Mouse (Mus musculus): ENCODE data around the gene Als2. TPM values are rescaled to one million over a fixed set of nuclear protein-coding genes. Genes with fewer than 3 reads are reported as not detected.
A peak's percentile ranks its signal among the peaks of the same experiment; 100 is the strongest.

Gene Als2
- total and polyA plus RNA-seq, 2 experiments from 2014 or later: 2.9 to 20.2 TPM

GRCm38 (mm10) chr1:59247602-59248001 is 10.6 kb upstream of the Als2 start:
- ATAC-seq (ENCODE audit: insufficient read depth, low read depth) (no peak), DNase-seq (ENCODE audit: low spot score) (peak; percentile 39)
- WGBS: 7% methylated on average over 9 of the region's 9 CpGs
- Histone ChIP-seq H3K9ac (replicated peaks; ENCODE audit: low read depth, low read length) (no peak overlapping the region), H3K4me2 (ENCODE audit: low read depth, low read length) (no peak overlapping the region), H3K27ac (ENCODE audit: low read depth) (no peak overlapping the region), H3K4me3 (ENCODE audit: low read depth, low read length) (no peak overlapping the region), H3K36me3 (replicated peaks; ENCODE audit: control insufficient read depth, insufficient read depth, low read length) (no peaks in the 10 kb centered on the region), H3K4me1 (ENCODE audit: control insufficient read depth, insufficient read depth) (no peaks in the 10 kb centered on the region), H3K9me3 (replicated peaks; ENCODE audit: control insufficient read depth, low read length) (no peaks in the 10 kb centered on the region), H3K27me3 (ENCODE audit: control insufficient read depth, insufficient read depth, low read length) (no peaks in the 10 kb centered on the region)
- TF ChIP-seq CTCF (IDR thresholded peaks at IDR 0.05; ENCODE audit: low read depth) (peak; percentile 68), EP300 (IDR thresholded peaks at IDR 0.05; ENCODE audit: low read depth) (no peak)

DNA sequence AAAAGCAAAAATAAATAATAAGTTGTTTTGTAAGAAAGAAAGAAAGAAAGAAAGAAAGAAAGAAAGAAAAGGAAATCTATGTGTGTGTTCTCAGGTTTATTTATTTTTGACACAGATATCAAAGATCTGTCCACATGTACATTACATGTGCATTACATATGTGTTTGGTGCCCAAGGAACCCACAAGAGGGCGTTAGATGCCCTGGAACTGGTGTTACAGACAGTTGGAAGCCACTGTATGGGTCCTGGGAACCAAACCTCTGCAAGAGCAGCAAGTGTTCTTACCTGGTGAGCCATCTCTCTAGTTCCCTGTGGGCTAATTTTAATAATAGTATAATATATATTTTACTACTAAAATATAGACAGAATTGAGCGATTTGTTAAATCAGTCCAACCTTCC is 6.7 kb upstream of the Als2 start:
- Histone ChIP-seq H3K4me1 (ENCODE audit: control insufficient read depth, insufficient read depth) (no peaks in the 10 kb centered on the region), H3K4me3 (ENCODE audit: low read depth, low read length) (no peak overlapping the region), H3K27ac (ENCODE audit: low read depth) (no peak overlapping the region), H3K36me3 (replicated peaks; ENCODE audit: control insufficient read depth, insufficient read depth, low read length) (no peaks in the 10 kb centered on the region), H3K9ac (replicated peaks; ENCODE audit: low read depth, low read length) (no peak overlapping the region), H3K4me2 (ENCODE audit: low read depth, low read length) (no peak overlapping the region), H3K27me3 (ENCODE audit: control insufficient read depth, insufficient read depth, low read length) (no peaks in the 10 kb centered on the region), H3K9me3 (replicated peaks; ENCODE audit: control insufficient read depth, low read length) (no peaks in the 10 kb centered on the region)
- DNase-seq (ENCODE audit: low spot score) (no peak), ATAC-seq (ENCODE audit: insufficient read depth, low read depth) (no peak)
- WGBS: 64% methylated on average over 2 of the region's 2 CpGs
- no peak for TF ChIP-seq CTCF (IDR thresholded peaks at IDR 0.05; ENCODE audit: low read depth)
- TF ChIP-seq EP300 (IDR thresholded peaks at IDR 0.05; ENCODE audit: low read depth): no peak

DNA sequence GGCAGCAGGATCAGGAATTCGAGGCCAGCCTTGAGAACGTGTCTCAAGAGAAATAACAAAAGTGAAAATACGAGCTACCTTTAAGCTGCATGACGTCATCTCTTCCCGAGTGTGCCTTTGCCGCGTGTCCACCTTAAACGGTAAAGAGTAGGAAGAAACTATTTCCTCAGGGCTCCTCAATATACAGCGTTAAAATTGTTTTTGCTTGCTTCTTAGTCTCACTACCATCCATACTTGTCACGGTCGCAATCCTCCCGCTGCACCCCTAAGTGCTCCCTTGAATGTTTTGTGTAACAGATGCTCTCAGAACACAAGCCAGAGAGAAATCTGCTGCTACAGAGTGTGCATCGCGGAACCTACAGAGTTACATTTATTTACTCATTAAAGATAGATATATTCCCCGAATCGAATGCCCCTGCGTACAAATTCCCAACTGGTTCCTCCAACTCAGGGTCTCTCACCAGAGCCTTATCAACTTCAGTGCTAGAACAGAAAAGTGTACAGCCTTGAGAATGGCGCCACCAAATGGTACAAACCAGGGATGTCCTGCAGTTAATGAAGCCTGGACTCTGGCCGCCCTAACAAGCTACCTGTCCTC is 682 bp upstream of the Als2 start:
- peak; percentile 66 for DNase-seq (ENCODE audit: low spot score)
- peak overlapping the region; percentile 90 for H3K4me2 ChIP-seq (ENCODE audit: low read depth, low read length)
- peak overlapping the region; percentile 81 for H3K9ac ChIP-seq (replicated peaks; ENCODE audit: low read depth, low read length)
- H3K4me3 ChIP-seq (ENCODE audit: low read depth, low read length): peak overlapping the region; percentile 93
- peaks cover 5% of the 10 kb centered on the region; the same call in 1 of the 2 replicates for H3K4me1 ChIP-seq (ENCODE audit: control insufficient read depth, insufficient read depth)
- H3K36me3 ChIP-seq (replicated peaks; ENCODE audit: control insufficient read depth, insufficient read depth, low read length): no peaks in the 10 kb centered on the region
- WGBS: 0% methylated on average over 19 of the region's 19 CpGs
- H3K27me3 ChIP-seq (ENCODE audit: control insufficient read depth, insufficient read depth, low read length): no peaks in the 10 kb centered on the region
- ATAC-seq (ENCODE audit: insufficient read depth, low read depth): peak; percentile 55; the same call in 1 of the 2 replicates
- peak overlapping the region; percentile 2 for H3K27ac ChIP-seq (ENCODE audit: low read depth)
- H3K9me3 ChIP-seq (replicated peaks; ENCODE audit: control insufficient read depth, low read length): no peaks in the 10 kb centered on the region
- TF ChIP-seq EP300 (IDR thresholded peaks at IDR 0.05; ENCODE audit: low read depth) (no peak), CTCF (IDR thresholded peaks at IDR 0.05; ENCODE audit: low read depth) (peak; percentile 83)

DNA sequence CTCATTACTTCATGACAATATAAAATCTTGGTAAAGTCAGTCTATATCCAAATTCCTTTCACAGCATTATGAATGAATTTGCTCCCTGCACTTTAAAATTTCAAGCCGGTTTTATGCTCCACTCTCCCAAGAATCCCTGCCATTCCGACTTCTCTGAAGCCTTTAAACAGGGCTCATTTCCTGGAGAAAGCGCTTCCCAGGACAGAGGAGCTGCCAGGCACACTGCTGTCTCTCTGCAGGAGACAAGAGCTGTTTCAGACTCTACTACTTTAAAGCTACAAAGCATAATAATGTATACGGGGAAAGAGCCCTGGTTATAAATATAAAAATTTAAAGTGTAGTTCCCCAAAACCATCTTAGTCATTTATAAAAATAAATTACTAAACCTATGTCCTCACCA is 7.8 kb downstream of the Als2 start:
- Histone ChIP-seq H3K9me3 (replicated peaks; ENCODE audit: control insufficient read depth, low read length) (no peaks in the 10 kb centered on the region), H3K4me1 (ENCODE audit: control insufficient read depth, insufficient read depth) (no peaks in the 10 kb centered on the region), H3K9ac (replicated peaks; ENCODE audit: low read depth, low read length) (no peak overlapping the region), H3K4me2 (ENCODE audit: low read depth, low read length) (no peak overlapping the region), H3K36me3 (replicated peaks; ENCODE audit: control insufficient read depth, insufficient read depth, low read length) (no peaks in the 10 kb centered on the region), H3K4me3 (ENCODE audit: low read depth, low read length) (no peak overlapping the region), H3K27me3 (ENCODE audit: control insufficient read depth, insufficient read depth, low read length) (no peaks in the 10 kb centered on the region), H3K27ac (ENCODE audit: low read depth) (no peak overlapping the region)
- DNase-seq (ENCODE audit: low spot score) (no peak), ATAC-seq (ENCODE audit: insufficient read depth, low read depth) (no peak)
- 65% methylated on average over 4 of the region's 4 CpGs for WGBS
- TF ChIP-seq CTCF (IDR thresholded peaks at IDR 0.05; ENCODE audit: low read depth) (no peak), EP300 (IDR thresholded peaks at IDR 0.05; ENCODE audit: low read depth) (no peak)

DNA sequence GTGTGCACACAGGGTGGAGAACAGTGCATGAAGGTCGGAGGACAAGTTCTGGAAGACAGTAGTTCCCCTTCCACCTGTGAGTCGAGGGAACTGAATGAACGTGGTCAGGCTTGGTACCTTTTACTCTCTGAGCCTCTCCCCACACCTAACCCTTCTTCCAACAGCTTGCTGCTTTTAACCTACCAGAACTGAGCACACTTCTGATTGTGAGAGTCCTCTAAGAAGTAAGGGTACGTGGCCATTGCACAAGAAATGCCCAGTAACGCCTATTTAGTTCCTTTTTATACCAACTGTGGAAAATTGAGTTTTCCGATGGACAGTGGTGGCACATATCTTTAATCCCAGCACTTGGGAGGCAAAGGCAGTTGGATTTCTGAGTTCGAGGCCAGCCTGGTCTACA is 8.5 kb downstream of the Als2 start:
- Histone ChIP-seq H3K27ac (ENCODE audit: low read depth) (no peak overlapping the region), H3K4me1 (ENCODE audit: control insufficient read depth, insufficient read depth) (no peaks in the 10 kb centered on the region), H3K9me3 (replicated peaks; ENCODE audit: control insufficient read depth, low read length) (no peaks in the 10 kb centered on the region), H3K9ac (replicated peaks; ENCODE audit: low read depth, low read length) (no peak overlapping the region), H3K4me2 (ENCODE audit: low read depth, low read length) (no peak overlapping the region), H3K27me3 (ENCODE audit: control insufficient read depth, insufficient read depth, low read length) (no peaks in the 10 kb centered on the region), H3K4me3 (ENCODE audit: low read depth, low read length) (no peak overlapping the region), H3K36me3 (replicated peaks; ENCODE audit: control insufficient read depth, insufficient read depth, low read length) (no peaks in the 10 kb centered on the region)
- ATAC-seq (ENCODE audit: insufficient read depth, low read depth): no peak
- TF ChIP-seq CTCF (IDR thresholded peaks at IDR 0.05; ENCODE audit: low read depth): no peak
- TF ChIP-seq EP300 (IDR thresholded peaks at IDR 0.05; ENCODE audit: low read depth): no peak
- whole genome bisulfite sequencing: 86% methylated on average over 7 of the region's 7 CpGs
- DNase-seq (ENCODE audit: low spot score): no peak
